Mouse (Mus musculus) G1E (cell line): Measurements from ENCODE around the gene Etnppl. TPM values are rescaled to one million over a fixed set of nuclear protein-coding genes. Genes with fewer than 3 reads are reported as not detected.

Experiments
- ATAC-seq: 2 replicates; pipeline ENCODE4 v1.8.0; 2016; ENCODE audit warnings: mild to moderate bottlenecking; ENCODE audit not compliant: insufficient number of reproducible peaks, poor library complexity, low FRiP score, severe bottlenecking; ENCODE audit errors: extremely low read depth
- DNase-seq: peaks from one replicate; pipeline ENCODE4 v3.0.0; 2012; ENCODE audit warnings: low spot score
- H3K27me3 ChIP-seq: 2 replicates; pipeline ENCODE4 v1.6.1; 2012; ENCODE audit warnings: mild to moderate bottlenecking, low read length, inconsistent platforms; ENCODE audit not compliant: insufficient read depth
- H3K36me3 ChIP-seq: replicated peaks from 2 replicates; pipeline ENCODE3; 2012; ENCODE audit warnings: mild to moderate bottlenecking, inconsistent platforms
- H3K4me1 ChIP-seq: 2 replicates; pipeline ENCODE4 v1.6.1; 2012; ENCODE audit warnings: low read depth, low read length, inconsistent platforms, mixed read lengths; ENCODE audit not compliant: insufficient read depth
- H3K4me3 ChIP-seq: 2 replicates; pipeline ENCODE4 v1.5.1; 2012; ENCODE audit warnings: low read depth, mild to moderate bottlenecking, inconsistent platforms, low read length, moderate library complexity, mixed read lengths
- H3K9me3 ChIP-seq: replicated peaks from 2 replicates; pipeline ENCODE4 v1.6.1; 2012; ENCODE audit warnings: inconsistent platforms
- CTCF ChIP-seq: IDR thresholded peaks from 2 replicates; pipeline ENCODE4 v1.5.1; 2012; ENCODE audit warnings: low read depth, low read length, inconsistent platforms, mixed read lengths
- GATA1 ChIP-seq: IDR thresholded peaks from 2 replicates; pipeline ENCODE4 v1.6.1; 2012; ENCODE audit warnings: borderline replicate concordance, low read length, inconsistent platforms, mixed read lengths
- GATA2 ChIP-seq: IDR thresholded peaks from 2 replicates; pipeline ENCODE4 v1.6.1; 2012; ENCODE audit warnings: low read depth, low read length, inconsistent platforms, borderline replicate concordance
- POLR2AphosphoS5 ChIP-seq: IDR thresholded peaks from 2 replicates; pipeline ENCODE4 v1.6.1; 2012; ENCODE audit warnings: low read depth, low read length, inconsistent platforms; ENCODE audit not compliant: insufficient replicate concordance
- TAL1 ChIP-seq: conservative IDR thresholded peaks from 2 replicates; pipeline ENCODE4 v1.6.1; 2012; ENCODE audit warnings: low read depth, low read length, inconsistent platforms, mixed read lengths
- polyA plus RNA-seq: library from polyadenylated mRNA; stranded (reverse); fragments of >175 nt; gene quantifications from 2 replicates; pipeline ENCODE4 v1.2.3, GENCODE M21; 2012
- total RNA-seq, 2 experiments: library from RNA; stranded (forward) in 1 of 2; stranded (reverse) in 1 of 2; fragments of 200-1000 nt in 1 of 2; fragments of >200 nt in 1 of 2; fragmentation: Nextera tagmentation in 1 of 2; gene quantifications; 2 replicates each; pipeline ENCODE4 v1.2.3; 2014 to 2017

Etnppl gene
- total and polyA plus RNA-seq, 3 experiments: 0.22 TPM; not detected in 2

DNA sequence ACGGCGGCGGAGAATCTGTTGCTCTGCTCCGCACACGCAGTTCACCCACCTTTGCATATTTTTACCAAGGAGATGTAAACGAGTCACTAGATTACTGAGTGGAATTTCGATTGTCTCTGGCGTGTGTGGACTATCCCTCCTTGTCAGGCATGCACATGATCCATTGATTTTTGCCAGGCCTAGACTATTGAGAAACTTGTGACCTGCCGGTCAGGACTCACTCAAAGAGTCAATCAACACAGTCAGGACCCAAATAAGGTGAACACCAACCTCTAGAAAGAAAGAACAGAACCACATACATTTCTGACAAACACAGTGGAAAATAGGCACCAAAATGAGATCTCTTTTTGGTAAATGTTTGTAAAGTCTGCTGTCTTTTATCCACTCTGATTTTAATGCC is 2.8 kb upstream of the Etnppl start:
- H3K4me1 ChIP-seq: no peaks in the 10 kb centered on the region
- no peaks in the 10 kb centered on the region for H3K36me3 ChIP-seq
- H3K4me3 ChIP-seq: no peak overlapping the region
- no peaks in the 10 kb centered on the region for H3K27me3 ChIP-seq
- peaks cover 31% of the 10 kb centered on the region for H3K9me3 ChIP-seq
- ATAC-seq: no peak
- no peak for TF ChIP-seq POLR2AphosphoS5
- no peak for TF ChIP-seq CTCF
- TF ChIP-seq GATA1: no peak
- TF ChIP-seq GATA2: no peak
- no peak for DNase-seq

GRCm38 (mm10) chr3:130615625-130616024 is 1.6 kb upstream of the Etnppl start:
- H3K4me3 ChIP-seq: no peak overlapping the region
- no peak for TF ChIP-seq POLR2AphosphoS5
- TF ChIP-seq GATA1: no peak
- TF ChIP-seq CTCF: no peak
- TF ChIP-seq TAL1: no peak
- TF ChIP-seq GATA2: no peak
- H3K27me3 ChIP-seq: no peaks in the 10 kb centered on the region
- ATAC-seq (no peak), DNase-seq (no peak)
- peaks cover 31% of the 10 kb centered on the region for H3K9me3 ChIP-seq
- H3K4me1 ChIP-seq: no peaks in the 10 kb centered on the region
- H3K36me3 ChIP-seq: no peaks in the 10 kb centered on the region

GRCm38 (mm10) chr3:130620517-130621146 is 3.4 kb downstream of the Etnppl start:
- no peaks in the 10 kb centered on the region for H3K4me1 ChIP-seq
- DNase-seq: no peak
- no peaks in the 10 kb centered on the region for H3K27me3 ChIP-seq
- no peak overlapping the region for H3K4me3 ChIP-seq
- H3K36me3 ChIP-seq: no peaks in the 10 kb centered on the region
- peaks cover 15% of the 10 kb centered on the region for H3K9me3 ChIP-seq
- ATAC-seq: no peak
- TF ChIP-seq POLR2AphosphoS5 (no peak), GATA1 (no peak), CTCF (no peak), TAL1 (no peak), GATA2 (no peak)

GRCm38 (mm10) chr3:130628358-130628757 is 11.1 kb downstream of the Etnppl start:
- Histone ChIP-seq H3K27me3 (no peaks in the 10 kb centered on the region), H3K4me3 (no peak overlapping the region), H3K36me3 (no peaks in the 10 kb centered on the region), H3K9me3 (peaks cover 19% of the 10 kb centered on the region), H3K4me1 (no peaks in the 10 kb centered on the region)
- DNase-seq (no peak), ATAC-seq (no peak)
- TF ChIP-seq GATA2: no peak
- TF ChIP-seq TAL1: no peak
- TF ChIP-seq GATA1: no peak
- TF ChIP-seq POLR2AphosphoS5: no peak
- TF ChIP-seq CTCF: no peak

- TF ChIP-seq POLR2AphosphoS5 (no peak), GATA2 (no peak), CTCF (no peak), GATA1 (no peak), TAL1 (no peak)
- H3K36me3 ChIP-seq: no peaks in the 10 kb centered on the region
- no peak for DNase-seq
Measured at GRCm38 (mm10) chr3:130633859-130634258, 16.6 kb downstream of the Etnppl start.

DNA sequence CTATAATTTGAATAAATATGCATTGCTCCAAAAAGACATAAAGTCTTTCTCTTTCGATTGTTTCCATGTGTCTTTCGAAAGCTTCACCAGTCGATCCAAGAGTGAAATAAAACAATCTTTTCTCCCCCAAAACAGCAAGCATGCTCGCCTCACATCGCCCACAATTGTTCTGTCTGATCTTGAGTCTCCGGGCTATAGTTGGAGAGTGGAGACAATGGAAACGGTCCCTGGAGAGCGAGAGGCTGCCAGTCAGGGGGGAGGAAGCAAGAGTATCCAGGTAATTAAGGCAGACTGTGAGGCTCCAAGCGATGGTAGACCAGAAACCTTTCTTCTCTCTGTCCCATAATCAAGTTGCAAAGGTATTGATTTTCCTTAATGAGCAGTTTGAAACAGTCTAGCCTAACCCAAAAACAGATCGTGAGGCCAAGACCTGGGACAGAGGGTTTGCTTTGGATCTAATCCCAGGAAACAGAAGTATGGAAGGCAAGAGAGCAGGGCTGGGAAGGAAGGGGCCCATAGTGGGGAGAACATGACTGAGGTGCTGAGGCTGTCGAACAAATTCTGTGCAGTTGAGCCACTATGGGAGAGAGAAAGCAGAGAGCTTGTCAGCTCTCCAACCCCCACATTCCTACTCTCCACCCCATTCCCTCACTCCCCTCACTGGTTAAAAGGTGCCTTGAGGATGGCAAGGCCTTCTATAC is 29.0 kb downstream of the Etnppl start:
- Histone ChIP-seq H3K9me3 (no peaks in the 10 kb centered on the region), H3K4me3 (no peak overlapping the region), H3K27me3 (no peaks in the 10 kb centered on the region), H3K36me3 (no peaks in the 10 kb centered on the region), H3K4me1 (no peaks in the 10 kb centered on the region)
- TF ChIP-seq CTCF: no peak
- no peak for TF ChIP-seq POLR2AphosphoS5
- TF ChIP-seq GATA2: no peak
- no peak for TF ChIP-seq TAL1
- TF ChIP-seq GATA1: no peak
- ATAC-seq (no peak), DNase-seq (no peak)

More at GRCm38 (mm10) chr3:130633859-130634258, 16.6 kb downstream of the Etnppl start:
- Histone ChIP-seq H3K9me3 (peaks cover 7% of the 10 kb centered on the region), H3K27me3 (no peaks in the 10 kb centered on the region), H3K4me3 (no peak overlapping the region), H3K4me1 (no peaks in the 10 kb centered on the region)
- ATAC-seq: no peak
